Mouse (Mus musculus): ENCODE results near the gene Gm11032.

DNA sequence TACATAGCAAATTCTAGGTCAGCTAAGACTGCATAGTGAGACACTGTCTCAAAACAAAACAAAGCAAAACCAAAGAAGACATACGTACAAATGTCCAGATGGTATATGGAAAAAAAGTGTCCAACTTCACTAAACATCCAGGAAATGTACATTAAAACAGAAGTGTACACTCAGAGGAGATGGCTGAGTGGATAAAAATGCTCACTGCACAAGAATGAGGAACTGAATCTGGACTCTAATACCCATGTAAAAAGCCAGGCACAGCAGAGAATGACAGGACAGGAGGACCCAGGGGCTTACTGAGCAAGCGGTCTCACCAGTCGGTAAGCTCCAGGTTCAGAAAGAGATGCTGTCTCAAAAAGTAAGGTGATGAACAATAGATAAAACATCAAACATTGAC lies 20.0 kb upstream of the Gm11032 start:
- TF ChIP-seq CTCF (IDR thresholded peaks at IDR 0.05; ENCODE audit: low read depth) (no peak), EP300 (IDR thresholded peaks at IDR 0.05; ENCODE audit: low read depth) (no peak)

Measured in liver, postnatal 0 days (tissue).